Mouse (Mus musculus) layer of hippocampus, adult 2 months (tissue): ENCODE measurements around the gene Pde4d. TPM values are rescaled to one million over a fixed set of nuclear protein-coding genes. Genes with fewer than 3 reads are reported as not detected.

Source experiments
- DNase-seq, 2 experiments: peaks; one replicate each; pipeline ENCODE4 v3.0.0; 2022; ENCODE audit warnings: low spot score in 2 of 2
- H3K27ac ChIP-seq: fragments of 200-600 bp; 2 replicates; pipeline ENCODE4 v1.8.1; 2022
- H3K4me3 ChIP-seq: fragments of 200-600 bp; 2 replicates; pipeline ENCODE4 v1.8.1; 2022; ENCODE audit warnings: mild to moderate bottlenecking
- CTCF ChIP-seq: fragments of 200-600 bp; conservative IDR thresholded peaks from 2 replicates; pipeline ENCODE4 v1.8.1; 2022; ENCODE audit warnings: antibody characterized with exemption, mild to moderate bottlenecking, moderate library complexity
- total RNA-seq, 2 experiments: library from RNA; stranded (reverse); gene quantifications; 2 replicates each; pipeline ENCODE4 v1.2.3; 2021

The Pde4d gene
- total RNA-seq, 2 experiments from 2014 or later: 72.2 to 73.8 TPM

GRCm38 (mm10) chr13:109293011-109293410 lies 843.3 kb downstream of the Pde4d start:
- no peak overlapping the region for H3K27ac ChIP-seq
- no peak for TF ChIP-seq CTCF
- no peak for DNase-seq
- H3K4me3 ChIP-seq: no peak overlapping the region

GRCm38 (mm10) chr13:109296347-109297037 lies 846.7 kb downstream of the Pde4d start:
- Histone ChIP-seq H3K4me3 (no peak overlapping the region), H3K27ac (no peak overlapping the region)
- no peak for TF ChIP-seq CTCF
- no peak for DNase-seq

DNA sequence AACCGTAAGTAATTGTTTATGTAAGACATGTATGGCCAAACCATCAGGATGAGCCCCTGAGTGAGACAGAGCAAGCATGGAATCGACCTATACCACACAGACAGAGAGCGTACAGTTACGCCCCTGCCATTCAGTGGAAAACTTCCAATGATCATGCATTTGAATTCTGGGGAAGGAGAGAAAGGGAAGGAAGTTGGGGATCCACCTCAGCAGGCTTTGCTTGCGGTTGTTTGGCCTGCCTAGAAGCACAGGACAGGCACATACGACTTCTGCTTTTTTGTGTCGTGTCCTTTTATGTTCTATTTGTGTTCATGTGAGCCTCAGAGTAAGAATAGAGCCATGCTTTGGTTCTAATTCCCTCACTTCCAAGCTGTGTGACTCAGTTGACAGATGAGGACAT lies 849.1 kb downstream of the Pde4d start:
- Histone ChIP-seq H3K27ac (no peak overlapping the region), H3K4me3 (no peak overlapping the region)
- DNase-seq: no peak
- TF ChIP-seq CTCF: no peak

DNA sequence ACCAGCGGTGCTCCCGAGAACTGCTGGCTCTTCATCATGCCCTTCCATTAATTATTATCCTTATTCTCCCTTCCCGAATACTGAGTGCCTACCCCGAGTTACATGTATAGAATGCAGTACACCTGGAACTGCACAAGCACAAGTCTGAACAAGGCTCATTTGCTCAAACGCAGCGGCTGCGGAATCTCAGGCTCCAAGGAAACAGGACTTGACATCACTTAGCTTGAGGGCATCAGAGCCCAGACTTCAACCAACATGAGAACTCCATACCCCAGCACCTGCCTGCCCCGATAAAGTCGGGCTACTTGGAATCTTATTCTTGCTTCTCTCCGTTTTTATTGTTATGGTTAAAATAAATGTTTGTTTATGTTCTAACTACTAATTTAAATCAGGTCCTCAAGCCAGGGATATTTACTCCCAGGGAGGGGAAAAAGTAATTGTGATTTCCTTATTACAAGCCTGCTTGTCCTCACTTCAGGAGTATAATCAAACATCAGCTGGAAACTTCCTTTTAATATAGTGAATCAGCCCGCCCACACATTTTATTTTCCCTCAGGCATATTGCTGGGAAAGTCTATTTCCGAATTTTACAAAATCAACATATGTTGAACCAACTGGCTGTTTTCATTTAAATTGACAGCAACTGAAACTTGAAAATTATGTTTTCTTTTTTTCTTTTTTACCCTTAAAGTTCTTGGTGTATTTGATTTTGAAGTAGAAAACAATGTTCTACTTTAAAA lies 849.9 kb downstream of the Pde4d start:
- DNase-seq: peak in 1 of 2 experiments; percentile 59
- TF ChIP-seq CTCF: no peak
- no peak overlapping the region for H3K27ac ChIP-seq
- H3K4me3 ChIP-seq: no peak overlapping the region

- no peak overlapping the region for H3K27ac ChIP-seq
- no peak overlapping the region for H3K4me3 ChIP-seq
- DNase-seq: no peak
- TF ChIP-seq CTCF: no peak
Observed at GRCm38 (mm10) chr13:109312542-109312941, 862.8 kb downstream of the Pde4d start.

- no peak for TF ChIP-seq CTCF
- H3K4me3 ChIP-seq: no peak overlapping the region
- H3K27ac ChIP-seq: no peak overlapping the region
- no peak for DNase-seq
Observed at GRCm38 (mm10) chr13:109315608-109316007, 865.9 kb downstream of the Pde4d start.

DNA sequence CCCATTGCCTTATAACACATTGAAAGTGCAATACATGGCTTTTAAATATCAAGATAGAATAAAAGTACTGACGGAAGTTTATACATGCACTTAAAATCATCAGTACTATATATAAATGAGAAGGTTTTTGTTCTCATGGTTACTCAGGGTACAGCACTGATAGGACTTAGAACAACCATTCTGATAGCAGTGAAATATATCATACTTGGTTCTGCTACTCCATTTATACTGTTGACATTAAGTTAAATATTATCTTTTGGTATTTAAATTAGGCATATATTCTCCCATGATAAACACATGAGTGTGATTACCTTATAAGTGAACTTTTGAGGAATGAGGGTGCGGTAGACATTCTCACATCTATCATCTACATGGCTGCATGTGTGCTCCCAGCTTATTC lies 867.9 kb downstream of the Pde4d start:
- TF ChIP-seq CTCF: no peak
- DNase-seq: no peak
- H3K27ac ChIP-seq: no peak overlapping the region
- no peak overlapping the region for H3K4me3 ChIP-seq

DNA sequence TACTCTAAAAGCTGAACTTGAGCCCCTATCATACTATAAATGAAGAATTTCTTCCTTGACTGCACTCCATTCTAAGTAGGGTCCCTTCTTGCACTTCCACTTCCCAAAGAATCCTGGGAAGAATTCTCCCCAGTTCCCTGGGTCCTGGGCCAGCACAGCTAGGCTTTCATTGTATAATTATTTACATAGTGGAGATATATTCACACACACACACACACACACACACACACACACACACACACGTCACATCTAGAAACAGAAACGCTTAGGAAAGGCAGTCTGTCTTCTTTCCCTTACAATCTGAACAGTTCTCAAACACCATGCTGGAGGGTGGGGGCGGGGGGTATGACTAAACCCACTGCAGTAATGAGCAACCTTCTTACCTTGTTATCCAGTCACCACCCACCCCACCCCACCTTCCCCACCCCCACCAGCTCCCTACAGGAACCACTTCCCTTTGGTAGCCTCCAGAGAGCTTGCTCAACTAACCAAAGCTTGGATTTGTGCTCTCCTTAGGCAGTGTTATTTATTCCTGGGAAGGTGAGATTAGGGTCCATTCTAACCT lies 868.8 kb downstream of the Pde4d start:
- no peak for TF ChIP-seq CTCF
- Histone ChIP-seq H3K27ac (no peak overlapping the region), H3K4me3 (no peak overlapping the region)
- no peak for DNase-seq

DNA sequence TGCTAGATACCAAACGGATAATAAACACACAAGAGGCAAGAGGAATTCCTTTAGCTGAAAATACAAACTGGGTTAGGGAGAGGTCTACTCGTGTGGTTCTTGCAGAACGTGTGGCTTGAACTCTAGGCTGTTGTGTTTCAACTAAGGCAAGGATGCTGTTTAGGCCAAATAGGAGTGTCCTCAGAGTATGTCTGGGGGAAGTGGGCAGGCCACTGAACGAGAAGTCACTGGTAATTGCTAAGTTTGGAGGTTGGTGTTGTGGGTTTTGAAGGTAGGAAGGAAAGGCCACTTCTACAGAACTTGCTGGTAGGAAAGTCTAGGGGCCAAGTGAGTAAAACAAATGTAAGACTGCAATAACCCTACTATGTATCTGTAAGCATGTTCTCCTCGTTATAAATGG lies 876.3 kb downstream of the Pde4d start:
- H3K27ac ChIP-seq: no peak overlapping the region
- TF ChIP-seq CTCF: no peak
- no peak overlapping the region for H3K4me3 ChIP-seq
- DNase-seq: no peak

DNA sequence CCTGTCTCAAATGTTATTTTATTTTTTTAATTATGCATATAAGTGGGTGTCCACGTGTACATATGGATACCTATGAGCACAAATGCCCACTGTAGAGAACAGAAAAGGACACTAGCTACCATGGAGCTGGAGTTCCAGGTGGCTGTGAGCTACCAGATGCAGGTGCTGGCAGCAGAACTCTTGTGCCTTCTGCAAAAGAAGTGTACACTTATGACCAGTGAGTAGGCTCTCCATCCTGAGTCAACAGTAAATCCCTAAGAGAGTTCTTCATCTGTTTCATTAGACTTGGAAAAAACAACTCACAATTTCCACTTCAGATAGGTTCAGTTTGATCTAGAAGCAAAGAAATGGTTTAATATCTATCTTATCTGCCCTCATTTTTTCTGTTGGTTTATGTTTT lies 881.8 kb downstream of the Pde4d start:
- DNase-seq: no peak
- no peak for TF ChIP-seq CTCF
- Histone ChIP-seq H3K4me3 (no peak overlapping the region), H3K27ac (no peak overlapping the region)

DNA sequence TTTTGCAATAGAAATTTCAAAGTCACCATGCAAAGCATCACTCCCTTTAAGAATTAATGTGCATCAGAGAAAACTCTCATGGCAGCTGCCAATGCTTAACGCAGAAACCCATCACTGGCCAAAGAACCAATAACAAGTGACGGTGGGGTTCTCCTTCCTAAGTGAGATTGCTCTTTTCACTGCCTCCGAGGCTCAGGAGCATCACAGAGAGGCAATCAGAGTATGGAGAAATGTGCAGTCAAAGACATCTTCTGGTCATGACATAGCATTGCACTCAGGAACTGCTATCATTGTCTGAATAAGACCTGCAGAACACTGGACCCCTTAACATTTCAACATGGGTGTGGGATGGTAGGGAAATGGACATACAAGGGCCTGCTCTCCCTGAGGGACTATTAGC lies 892.2 kb downstream of the Pde4d start:
- no peak overlapping the region for H3K27ac ChIP-seq
- H3K4me3 ChIP-seq: no peak overlapping the region
- peak; percentile 63 for TF ChIP-seq CTCF
- no peak for DNase-seq

- no peak for TF ChIP-seq CTCF
- DNase-seq: no peak
- H3K27ac ChIP-seq: no peak overlapping the region
Observed at GRCm38 (mm10) chr13:109342469-109342868, 892.7 kb downstream of the Pde4d start.

DNA sequence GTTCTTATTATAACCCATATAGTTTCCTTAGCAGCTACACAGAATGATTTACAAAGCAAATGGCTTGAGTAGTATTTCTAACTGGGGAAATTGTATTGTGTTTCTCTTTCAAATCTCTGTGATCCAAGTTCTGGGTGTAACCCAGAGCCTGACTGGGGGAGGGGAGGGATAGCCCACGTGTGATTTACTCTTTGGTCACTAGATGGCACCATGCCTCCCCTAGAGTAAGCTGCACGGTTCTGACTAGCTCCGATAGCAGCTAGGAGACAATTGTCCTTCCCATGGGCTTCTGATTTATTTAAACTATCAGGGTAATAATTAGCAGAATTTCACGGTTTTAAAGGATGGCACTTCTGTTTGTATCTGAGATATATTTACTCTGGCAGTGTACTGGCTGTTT lies 893.8 kb downstream of the Pde4d start:
- H3K4me3 ChIP-seq: peak overlapping the region; percentile 2
- no peak overlapping the region for H3K27ac ChIP-seq
- TF ChIP-seq CTCF: peak; percentile 97
- DNase-seq: peak; percentile 86 to 88

More at GRCm38 (mm10) chr13:109342469-109342868, 892.7 kb downstream of the Pde4d start:
- H3K4me3 ChIP-seq: no peak overlapping the region

GRCm38 (mm10) chr13:109347770-109348169 lies 898.0 kb downstream of the Pde4d start:
- Histone ChIP-seq H3K4me3 (peak overlapping the region; percentile 8; the same call in 1 of the 2 replicates), H3K27ac (no peak overlapping the region)
- no peak for DNase-seq
- TF ChIP-seq CTCF: no peak
